Mouse (Mus musculus): ENCODE results near the gene Shank2. TPM values are rescaled to one million over a fixed set of nuclear protein-coding genes. Genes with fewer than 3 reads are reported as not detected.
A peak's percentile ranks its signal among the peaks of the same experiment; 100 is the strongest.

The Shank2 gene
- polyA plus RNA-seq, 1 experiment from 2014 or later, result 0.76 TPM

DNA sequence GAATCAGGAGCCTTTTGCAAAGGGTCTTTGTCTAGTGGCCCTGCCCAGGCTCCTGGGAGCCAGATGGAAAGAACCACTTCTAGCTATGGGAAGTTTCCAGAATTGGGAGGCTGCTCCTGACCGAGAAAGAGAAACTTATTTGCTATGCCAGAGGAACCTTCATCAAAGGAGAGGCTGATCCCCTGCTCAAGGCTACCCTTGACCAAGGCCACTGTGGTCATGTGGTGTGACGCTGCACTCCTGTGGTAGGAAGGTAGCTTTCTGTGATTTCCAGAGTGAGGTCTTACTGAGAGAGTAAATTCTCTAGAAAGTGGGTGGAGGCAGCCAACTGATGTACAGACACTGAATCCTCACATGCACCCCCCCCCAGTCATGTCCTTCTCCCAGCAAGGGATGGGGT is 138.0 kb downstream of the Shank2 start:
- TF ChIP-seq EP300 (IDR thresholded peaks at IDR 0.05) (no peak), CTCF (IDR thresholded peaks at IDR 0.05) (no peak)
- H3K36me3 ChIP-seq (ENCODE audit: insufficient read depth, low read length), result no peaks in the 10 kb centered on the region
- DNase-seq (ENCODE audit: low spot score), result no peak

DNA sequence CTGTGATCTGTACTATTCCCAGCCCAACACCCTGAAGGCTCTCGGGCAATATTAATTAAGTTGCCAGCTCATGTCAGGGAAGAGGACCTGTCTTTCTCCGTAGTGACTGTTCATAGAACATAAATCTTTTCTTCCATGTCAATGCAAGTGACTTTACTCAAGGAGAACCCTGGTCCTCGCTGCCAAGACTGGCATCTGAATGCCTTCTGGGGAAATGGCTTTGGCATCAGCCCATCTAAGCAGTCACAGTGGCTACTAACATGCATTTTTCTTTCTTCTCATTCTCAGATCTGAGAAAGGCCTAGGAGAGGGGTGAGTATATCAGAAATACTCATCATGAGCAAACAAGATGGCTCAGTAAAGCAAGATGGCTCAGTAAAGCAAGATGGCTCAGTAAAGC is 138.7 kb downstream of the Shank2 start:
- DNase-seq (ENCODE audit: low spot score), result no peak
- Histone ChIP-seq H3K4me3 (ENCODE audit: low read depth, low read length) (no peak overlapping the region), H3K4me2 (replicated peaks; ENCODE audit: low read depth, low read length) (no peak overlapping the region), H3K4me1 (ENCODE audit: insufficient read depth, low read depth, low read length) (no peaks in the 10 kb centered on the region), H3K27me3 (replicated peaks; ENCODE audit: insufficient read depth, low read length) (no peaks in the 10 kb centered on the region), H3K9me3 (ENCODE audit: low read length) (no peaks in the 10 kb centered on the region), H3K36me3 (ENCODE audit: insufficient read depth, low read length) (no peaks in the 10 kb centered on the region), H3K27ac (ENCODE audit: low read length) (no peak overlapping the region), H3K9ac (replicated peaks; ENCODE audit: low read depth) (no peak overlapping the region)
- no peak for ATAC-seq
- TF ChIP-seq EP300 (IDR thresholded peaks at IDR 0.05) (no peak), CTCF (IDR thresholded peaks at IDR 0.05) (no peak)
- 65% methylated on average over 3 of the region's 3 CpGs for whole genome bisulfite sequencing

More for the DNA sequence above, 138.0 kb downstream of the Shank2 start:
- H3K9me3 ChIP-seq (ENCODE audit: low read length), result no peaks in the 10 kb centered on the region
- H3K9ac ChIP-seq (replicated peaks; ENCODE audit: low read depth), result no peak overlapping the region
- WGBS, result 80% methylated on average over 2 of the region's 2 CpGs
- no peak overlapping the region for H3K4me2 ChIP-seq (replicated peaks; ENCODE audit: low read depth, low read length)
- no peak overlapping the region for H3K4me3 ChIP-seq (ENCODE audit: low read depth, low read length)
- no peaks in the 10 kb centered on the region for H3K27me3 ChIP-seq (replicated peaks; ENCODE audit: insufficient read depth, low read length)
- ATAC-seq, result no peak
- H3K4me1 ChIP-seq (ENCODE audit: insufficient read depth, low read depth, low read length), result no peaks in the 10 kb centered on the region
- no peak overlapping the region for H3K27ac ChIP-seq (ENCODE audit: low read length)

DNA sequence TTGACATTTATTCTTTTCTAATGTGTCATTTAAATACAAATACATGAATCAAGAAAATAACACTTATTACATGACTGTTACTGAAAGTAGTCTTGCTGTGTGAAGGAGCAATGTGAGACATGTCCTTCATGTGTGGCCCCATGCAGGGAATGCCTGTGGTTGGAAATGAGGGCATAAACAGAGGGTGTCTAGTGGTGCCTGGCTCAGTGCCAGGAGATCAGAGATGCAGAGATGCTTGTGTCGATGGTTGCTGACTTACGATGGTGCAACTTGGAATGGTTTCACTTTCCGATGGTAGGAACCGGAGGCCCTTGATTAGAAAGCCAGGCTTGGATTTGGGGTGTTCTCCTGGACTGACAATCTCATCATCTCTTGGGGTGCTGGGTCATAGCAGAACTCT is 140.3 kb downstream of the Shank2 start:
- Histone ChIP-seq H3K4me1 (ENCODE audit: insufficient read depth, low read depth, low read length) (no peaks in the 10 kb centered on the region), H3K4me2 (replicated peaks; ENCODE audit: low read depth, low read length) (no peak overlapping the region), H3K4me3 (ENCODE audit: low read depth, low read length) (no peak overlapping the region), H3K9ac (replicated peaks; ENCODE audit: low read depth) (no peak overlapping the region), H3K36me3 (ENCODE audit: insufficient read depth, low read length) (no peaks in the 10 kb centered on the region), H3K27me3 (replicated peaks; ENCODE audit: insufficient read depth, low read length) (no peaks in the 10 kb centered on the region), H3K9me3 (ENCODE audit: low read length) (no peaks in the 10 kb centered on the region), H3K27ac (ENCODE audit: low read length) (no peak overlapping the region)
- ATAC-seq (no peak), DNase-seq (ENCODE audit: low spot score) (no peak)
- TF ChIP-seq CTCF (IDR thresholded peaks at IDR 0.05), result no peak
- TF ChIP-seq EP300 (IDR thresholded peaks at IDR 0.05), result no peak
- 58% methylated on average over 4 of the region's 4 CpGs for WGBS

DNA sequence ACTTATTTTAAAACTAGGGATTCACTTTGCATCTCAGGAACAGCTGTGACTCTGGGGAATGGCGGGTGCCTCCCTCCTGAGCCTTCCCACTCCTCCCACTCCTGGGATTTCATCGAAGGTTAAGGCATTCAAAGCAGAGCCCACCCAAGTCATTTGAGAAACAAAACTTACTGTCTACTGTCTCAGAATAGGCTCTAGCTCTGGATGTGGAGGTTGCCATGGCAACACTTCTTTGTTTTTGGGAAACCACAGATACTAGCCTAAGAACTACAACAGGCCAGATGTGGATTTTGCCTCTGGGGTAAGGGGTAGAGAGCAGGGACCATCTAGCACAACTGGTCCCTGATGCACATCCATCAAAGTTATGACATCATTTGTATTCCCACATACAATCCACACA is 142.2 kb downstream of the Shank2 start:
- ATAC-seq, result no peak
- H3K27ac ChIP-seq (ENCODE audit: low read length), result no peak overlapping the region
- no peak overlapping the region for H3K4me3 ChIP-seq (ENCODE audit: low read depth, low read length)
- H3K27me3 ChIP-seq (replicated peaks; ENCODE audit: insufficient read depth, low read length), result no peaks in the 10 kb centered on the region
- no peaks in the 10 kb centered on the region for H3K4me1 ChIP-seq (ENCODE audit: insufficient read depth, low read depth, low read length)
- no peaks in the 10 kb centered on the region for H3K9me3 ChIP-seq (ENCODE audit: low read length)
- no peak overlapping the region for H3K9ac ChIP-seq (replicated peaks; ENCODE audit: low read depth)
- DNase-seq (ENCODE audit: low spot score), result no peak
- TF ChIP-seq EP300 (IDR thresholded peaks at IDR 0.05) (no peak), CTCF (IDR thresholded peaks at IDR 0.05) (no peak)
- whole genome bisulfite sequencing, result 65% methylated on average over 2 of the region's 2 CpGs
- H3K36me3 ChIP-seq (ENCODE audit: insufficient read depth, low read length), result no peaks in the 10 kb centered on the region
- no peak overlapping the region for H3K4me2 ChIP-seq (replicated peaks; ENCODE audit: low read depth, low read length)

DNA sequence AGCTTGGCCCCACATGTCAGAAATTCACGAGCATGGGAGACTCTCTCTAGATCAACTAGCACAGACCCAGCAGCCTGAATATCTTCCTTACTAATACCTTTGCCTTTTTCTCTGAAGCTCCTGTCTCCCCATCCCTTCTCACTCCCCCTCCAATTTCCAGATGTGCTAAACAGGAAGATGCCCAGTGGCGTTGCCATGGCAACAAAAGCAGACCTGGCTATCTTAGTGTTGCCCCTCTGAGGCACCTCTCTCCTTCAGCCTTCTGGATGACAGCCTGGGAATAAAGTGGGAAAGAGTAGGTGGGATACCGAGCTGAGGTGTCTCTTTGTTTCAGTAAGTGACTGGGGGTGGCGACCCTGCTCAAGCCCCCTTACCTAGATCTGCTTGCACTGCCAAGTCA is 146.4 kb downstream of the Shank2 start:
- Histone ChIP-seq H3K36me3 (ENCODE audit: insufficient read depth, low read length) (no peaks in the 10 kb centered on the region), H3K9ac (replicated peaks; ENCODE audit: low read depth) (no peak overlapping the region), H3K4me1 (ENCODE audit: insufficient read depth, low read depth, low read length) (no peaks in the 10 kb centered on the region), H3K4me2 (replicated peaks; ENCODE audit: low read depth, low read length) (no peak overlapping the region), H3K27ac (ENCODE audit: low read length) (no peak overlapping the region), H3K27me3 (replicated peaks; ENCODE audit: insufficient read depth, low read length) (no peaks in the 10 kb centered on the region), H3K4me3 (ENCODE audit: low read depth, low read length) (no peak overlapping the region), H3K9me3 (ENCODE audit: low read length) (no peaks in the 10 kb centered on the region)
- DNase-seq (ENCODE audit: low spot score) (no peak), ATAC-seq (no peak)
- TF ChIP-seq CTCF (IDR thresholded peaks at IDR 0.05) (no peak), EP300 (IDR thresholded peaks at IDR 0.05) (no peak)
- 60% methylated on average over 4 of the region's 4 CpGs for WGBS

DNA sequence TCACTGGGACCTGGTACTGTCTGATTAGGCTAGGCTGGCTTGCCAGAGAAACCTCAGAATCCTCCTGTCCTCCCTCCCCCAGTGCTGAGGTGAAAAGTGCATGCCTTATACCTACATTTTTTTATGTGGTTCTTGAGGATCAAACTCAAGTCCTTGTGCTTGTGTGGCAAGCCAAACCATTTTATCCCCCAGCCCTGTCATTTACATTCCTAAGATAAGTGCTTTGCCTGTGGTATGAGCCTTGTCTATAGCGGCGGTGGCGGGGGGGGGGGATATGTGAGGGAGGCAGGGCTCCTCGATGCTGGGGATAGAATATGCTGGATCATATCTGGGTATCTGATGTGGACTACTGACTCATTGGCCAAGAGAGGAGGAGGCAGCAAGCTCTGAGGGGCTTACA is 151.4 kb downstream of the Shank2 start:
- WGBS, result 45% methylated on average over 4 of the region's 4 CpGs
- Histone ChIP-seq H3K27ac (ENCODE audit: low read length) (no peak overlapping the region), H3K4me3 (ENCODE audit: low read depth, low read length) (no peak overlapping the region), H3K4me1 (ENCODE audit: insufficient read depth, low read depth, low read length) (no peaks in the 10 kb centered on the region), H3K4me2 (replicated peaks; ENCODE audit: low read depth, low read length) (no peak overlapping the region), H3K27me3 (replicated peaks; ENCODE audit: insufficient read depth, low read length) (no peaks in the 10 kb centered on the region), H3K9ac (replicated peaks; ENCODE audit: low read depth) (no peak overlapping the region), H3K9me3 (ENCODE audit: low read length) (no peaks in the 10 kb centered on the region), H3K36me3 (ENCODE audit: insufficient read depth, low read length) (no peaks in the 10 kb centered on the region)
- ATAC-seq, result peak; percentile 57; the same call in 1 of the 2 replicates
- DNase-seq (ENCODE audit: low spot score), result peak; percentile 29
- TF ChIP-seq EP300 (IDR thresholded peaks at IDR 0.05) (no peak), CTCF (IDR thresholded peaks at IDR 0.05) (no peak)

DNA sequence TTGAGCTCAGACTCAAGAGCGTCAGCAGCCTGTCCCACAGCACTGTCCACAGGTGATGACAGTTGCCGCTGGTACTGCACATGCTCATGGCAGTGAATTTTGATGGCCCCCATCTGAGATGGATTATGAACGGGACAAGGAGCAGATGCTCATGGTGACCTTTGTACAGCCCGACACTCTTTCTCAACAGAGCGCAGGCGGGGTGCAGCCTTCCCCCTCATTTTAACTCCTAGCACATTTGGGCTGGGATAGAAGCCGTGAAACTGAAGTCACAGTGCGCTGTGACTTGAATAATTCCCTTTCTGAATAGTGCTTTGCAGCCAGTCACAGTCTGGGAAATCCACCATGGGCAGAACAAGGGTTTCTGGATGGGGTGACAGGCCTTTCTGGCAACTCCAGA is 152.0 kb downstream of the Shank2 start:
- no peak overlapping the region for H3K4me2 ChIP-seq (replicated peaks; ENCODE audit: low read depth, low read length)
- no peak for TF ChIP-seq CTCF (IDR thresholded peaks at IDR 0.05)
- no peak for TF ChIP-seq EP300 (IDR thresholded peaks at IDR 0.05)
- H3K9me3 ChIP-seq (ENCODE audit: low read length), result no peaks in the 10 kb centered on the region
- H3K9ac ChIP-seq (replicated peaks; ENCODE audit: low read depth), result no peak overlapping the region
- H3K4me3 ChIP-seq (ENCODE audit: low read depth, low read length), result no peak overlapping the region
- H3K27me3 ChIP-seq (replicated peaks; ENCODE audit: insufficient read depth, low read length), result no peaks in the 10 kb centered on the region
- DNase-seq (ENCODE audit: low spot score), result no peak
- ATAC-seq, result no peak
- H3K36me3 ChIP-seq (ENCODE audit: insufficient read depth, low read length), result no peaks in the 10 kb centered on the region
- 65% methylated on average over 8 of the region's 8 CpGs for WGBS
- no peak overlapping the region for H3K27ac ChIP-seq (ENCODE audit: low read length)
- H3K4me1 ChIP-seq (ENCODE audit: insufficient read depth, low read depth, low read length), result no peaks in the 10 kb centered on the region

Measured in lung, postnatal 0 days (tissue).